Mouse (Mus musculus) lung, adult 2 months (tissue): ENCODE data around the gene Mrpl34.

Experiments
- CTCF ChIP-seq: fragments of 200-500 bp; IDR thresholded peaks from 2 replicates; pipeline ENCODE4 v1.5.1; 2011; ENCODE audit warnings: mild to moderate bottlenecking, low read length, control low read depth; ENCODE audit not compliant: insufficient read depth
- POLR2A ChIP-seq: fragments of 200-500 bp; IDR thresholded peaks from 2 replicates; pipeline ENCODE4 v1.6.1; 2011; ENCODE audit warnings: low read depth, mild to moderate bottlenecking, control low read depth, low read length, borderline replicate concordance; ENCODE audit errors: extremely low read depth

GRCm38 (mm10) chr8:71497077-71497645 is 32.4 kb downstream of the Mrpl34 start:
- TF ChIP-seq CTCF = no peak
- TF ChIP-seq POLR2A = no peak
